Mouse (Mus musculus) CD4-positive, CD25-positive, alpha-beta regulatory T cell, adult 2 months (primary cell): Measurements from ENCODE around the gene Cinp.

Experiments used
- DNase-seq: peaks from one replicate; pipeline ENCODE4 v3.0.0-alpha.2; 2012; ENCODE audit warnings: low read depth, low spot score

The Cinp gene

GRCm38 (mm10) chr12:110889036-110890020 is at the start of gene Cinp, which contains the start of gene Tecpr2:
Gene Cinp (minus strand): TSS chr12:110889145.
Gene Tecpr2 (plus strand): TSS chr12:110889264.
- DNase-seq: peak; percentile 99

- DNase-seq: no peak
These were observed 48.6 kb upstream of the Cinp start for GRCm38 (mm10) chr12:110937496-110937895.

- peak; percentile 79 for DNase-seq
These were observed 47.2 kb upstream of the Cinp start for GRCm38 (mm10) chr12:110935983-110936620.

- peak; percentile 23 for DNase-seq
These were observed 43.9 kb upstream of the Cinp start for GRCm38 (mm10) chr12:110932820-110933219.

- DNase-seq: no peak
These were observed 32.6 kb upstream of the Cinp start for GRCm38 (mm10) chr12:110921572-110921971.

- no peak for DNase-seq
These were observed 31.3 kb upstream of the Cinp start for GRCm38 (mm10) chr12:110920254-110920653.

GRCm38 (mm10) chr12:110915761-110916160 is 26.8 kb upstream of the Cinp start:
- DNase-seq: no peak

- DNase-seq: no peak
These were observed 21.0 kb upstream of the Cinp start for GRCm38 (mm10) chr12:110909962-110910361.

- no peak for DNase-seq
These were observed 18.9 kb upstream of the Cinp start for GRCm38 (mm10) chr12:110907845-110908244.

GRCm38 (mm10) chr12:110903536-110903935 is 14.6 kb upstream of the Cinp start:
- peak; percentile 49 for DNase-seq

- no peak for DNase-seq
These were observed 13.2 kb upstream of the Cinp start for GRCm38 (mm10) chr12:110902106-110902505.

- no peak for DNase-seq
These were observed 2.9 kb upstream of the Cinp start for GRCm38 (mm10) chr12:110891887-110892286.

GRCm38 (mm10) chr12:110888606-110889005 is 339 bp downstream of the Cinp start:
- no peak for DNase-seq

- peak; percentile 26 for DNase-seq
These were observed 839 bp downstream of the Cinp start for GRCm38 (mm10) chr12:110888106-110888505.

- no peak for DNase-seq
These were observed 3.7 kb downstream of the Cinp start for GRCm38 (mm10) chr12:110885251-110885650.

- DNase-seq: peak; percentile 9
These were observed 6.7 kb downstream of the Cinp start for GRCm38 (mm10) chr12:110882291-110882690.

GRCm38 (mm10) chr12:110875351-110875750 is 13.6 kb downstream of the Cinp start:
- DNase-seq: no peak

- no peak for DNase-seq
These were observed 17.7 kb downstream of the Cinp start for GRCm38 (mm10) chr12:110871247-110871646.

GRCm38 (mm10) chr12:110870107-110870506 is 18.8 kb downstream of the Cinp start:
- no peak for DNase-seq

GRCm38 (mm10) chr12:110865989-110866388 is 23.0 kb downstream of the Cinp start:
- no peak for DNase-seq

- no peak for DNase-seq
These were observed 23.4 kb downstream of the Cinp start for GRCm38 (mm10) chr12:110865571-110865970.

- no peak for DNase-seq
These were observed 24.9 kb downstream of the Cinp start for GRCm38 (mm10) chr12:110864008-110864407.

- peak; percentile 74 for DNase-seq
These were observed 27.7 kb downstream of the Cinp start for GRCm38 (mm10) chr12:110861256-110861655.
